Mouse (Mus musculus) right cerebral cortex, postnatal 14 days (tissue): Measurements from ENCODE around the gene Smok3b.
"Not testable (repeated sequence)": the region's sequence is repeated elsewhere in the genome, so short reads cannot be mapped to it uniquely, and the experiment has no call there.

Experiments used
- DNase-seq: peaks from one replicate; pipeline ENCODE4 v3.0.0; 2022

Smok3b gene

DNA sequence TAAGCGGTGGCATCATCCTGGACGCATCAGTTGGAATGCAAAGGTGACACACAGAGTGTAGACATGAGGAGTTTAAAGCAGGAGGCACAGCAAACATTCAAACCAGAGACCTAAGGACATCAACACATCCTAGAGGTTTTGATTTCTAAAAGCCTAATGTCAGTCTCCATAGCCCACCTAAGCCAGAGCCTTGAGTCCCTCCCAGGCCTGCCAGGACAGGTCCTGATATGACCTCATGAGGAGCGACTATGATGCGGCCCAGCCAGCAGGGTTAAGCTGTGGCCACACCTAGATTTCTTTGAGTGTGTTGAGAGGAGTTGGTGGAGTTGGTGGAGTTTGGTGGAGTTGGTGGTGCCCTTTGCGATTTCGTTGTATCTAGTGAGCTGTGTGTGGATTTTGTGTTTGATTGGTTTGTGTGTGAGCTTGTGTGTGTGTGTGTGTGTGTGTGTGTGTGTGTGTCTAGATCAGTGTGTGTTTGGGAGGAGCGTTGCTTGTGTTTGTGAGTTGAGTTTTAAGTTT, at the start of gene Smok3b, which contains the start of gene Smok3a:
Smok3b (plus strand) TSS at position 469 of the 519 bp plus-strand sequence.
Smok3a (plus strand) TSS at position 301 of the 519 bp plus-strand sequence.
- DNase-seq = not testable (repeated sequence)

DNA sequence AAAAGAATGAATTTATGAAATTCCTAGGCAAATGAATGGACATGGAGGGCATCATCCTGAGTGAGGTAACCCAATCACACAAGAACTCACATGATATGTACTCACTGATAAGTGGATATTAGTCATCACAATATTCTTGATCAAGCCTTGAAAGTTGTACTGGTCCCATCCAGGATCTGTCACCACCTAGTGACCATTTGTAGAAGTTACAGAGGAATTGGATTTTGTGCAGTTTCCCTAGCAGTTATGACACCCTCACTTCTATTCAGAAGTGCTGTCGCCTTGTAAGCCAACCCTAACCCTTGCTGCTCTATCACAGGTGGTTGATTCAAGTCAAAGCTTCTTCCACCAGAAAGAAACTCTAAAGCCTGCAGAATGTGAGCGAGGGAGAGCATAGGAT, 48.1 kb upstream of the Smok3b start:
- no peak for DNase-seq

DNA sequence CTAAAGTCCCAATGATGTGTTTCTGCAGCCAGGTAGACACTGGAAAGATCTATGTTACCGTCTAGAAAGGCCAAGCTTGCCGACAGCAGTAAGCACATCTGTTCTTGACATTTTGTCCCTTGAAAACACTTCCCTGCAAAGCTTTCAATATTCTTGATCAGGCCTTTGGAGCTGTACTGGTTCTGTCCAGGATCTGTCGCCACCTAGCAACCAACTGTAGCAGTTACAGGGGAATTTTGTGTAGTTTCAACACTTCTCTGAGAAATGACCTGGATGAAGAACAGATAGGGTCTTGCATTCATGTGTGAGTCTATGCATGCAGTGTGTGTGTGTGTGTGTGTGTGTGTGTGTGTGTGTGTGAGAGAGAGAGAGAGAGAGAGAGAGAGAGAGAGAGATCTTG, 47.5 kb upstream of the Smok3b start:
- no peak for DNase-seq

- DNase-seq = no peak
Measured at GRCm38 (mm10) chr5:137974724-137975123, 46.5 kb upstream of the Smok3b start.

DNA sequence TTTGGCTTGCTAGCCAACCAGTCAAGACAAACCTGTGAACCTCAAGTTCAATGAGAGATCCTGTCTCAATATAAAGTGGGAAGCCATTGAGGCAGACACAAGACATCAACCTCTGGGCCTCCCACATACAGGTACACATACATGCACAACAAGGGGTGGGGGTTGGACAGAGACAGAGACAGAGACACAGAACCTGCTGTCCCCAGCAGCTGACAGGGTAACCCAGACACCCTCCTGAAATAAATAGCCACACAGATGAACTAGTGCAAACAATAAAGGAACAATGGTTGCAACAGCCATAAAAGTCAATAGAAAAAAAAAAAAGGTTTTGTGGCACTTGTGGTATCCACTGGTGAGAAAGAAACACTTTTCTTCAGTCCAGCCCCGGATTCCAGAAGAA, 45.8 kb upstream of the Smok3b start:
- no peak for DNase-seq

DNA sequence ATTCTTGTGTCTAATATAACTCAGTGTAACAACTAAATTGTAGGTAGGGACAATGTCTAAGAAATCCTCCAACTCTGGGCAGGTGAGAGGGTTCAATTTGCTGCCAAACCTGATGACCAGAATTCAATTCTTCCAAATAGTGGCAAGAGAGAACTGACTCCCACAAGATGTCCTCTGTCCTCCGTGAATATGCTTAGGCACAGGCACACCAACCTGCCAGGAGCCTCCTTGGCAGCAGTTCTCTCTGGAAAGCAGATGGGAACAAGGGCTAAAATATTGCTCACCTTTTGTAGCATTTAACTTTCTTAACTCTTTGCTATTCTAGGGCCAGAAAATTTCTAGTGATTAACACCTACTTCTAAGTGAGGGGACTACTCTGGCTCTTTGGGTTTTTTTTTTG, 43.9 kb upstream of the Smok3b start:
- no peak for DNase-seq

DNA sequence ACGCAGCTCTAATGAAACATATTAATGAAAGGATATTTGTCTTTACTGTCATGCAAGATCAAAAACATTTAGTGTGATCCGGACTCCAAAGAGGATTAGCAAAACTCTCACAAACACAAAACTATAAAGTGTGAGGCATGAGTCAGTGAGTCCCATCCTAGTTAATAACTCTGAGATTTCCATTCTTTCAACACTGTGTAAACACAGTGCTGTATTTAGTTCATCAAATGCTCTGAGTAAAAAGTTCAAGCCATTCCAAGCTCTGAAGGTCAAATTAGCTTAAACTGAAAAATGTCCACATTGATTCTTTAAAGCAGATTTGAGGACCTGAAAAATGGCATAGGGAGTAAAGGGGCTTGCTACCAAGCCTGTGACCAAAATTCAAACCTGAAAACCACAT, 42.1 kb upstream of the Smok3b start:
- no peak for DNase-seq

GRCm38 (mm10) chr5:137981300-137981699, 39.9 kb upstream of the Smok3b start, which contains the start of gene Azgp1:
Azgp1 (plus strand) TSS chr5:137981520.
- no peak for DNase-seq

DNA sequence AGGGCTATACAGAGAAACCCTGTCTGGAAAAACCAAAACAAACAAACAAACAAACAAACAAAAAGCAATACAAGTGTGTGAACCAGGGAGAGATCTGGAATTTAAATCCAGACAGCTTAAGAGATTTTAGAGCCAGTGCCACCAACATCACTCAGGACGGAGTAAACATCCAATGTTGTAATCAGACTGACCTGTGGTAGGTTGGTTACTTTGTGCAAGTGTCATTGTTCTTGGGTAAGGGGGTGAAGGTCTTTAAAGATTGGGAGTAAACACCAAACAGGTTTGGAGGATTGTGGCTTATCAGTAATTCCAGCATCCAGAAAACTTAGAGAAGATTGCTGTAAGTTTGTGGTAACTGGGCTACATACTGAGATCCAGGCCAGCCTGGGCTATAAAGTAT, 34.9 kb upstream of the Smok3b start:
- DNase-seq = no peak

DNA sequence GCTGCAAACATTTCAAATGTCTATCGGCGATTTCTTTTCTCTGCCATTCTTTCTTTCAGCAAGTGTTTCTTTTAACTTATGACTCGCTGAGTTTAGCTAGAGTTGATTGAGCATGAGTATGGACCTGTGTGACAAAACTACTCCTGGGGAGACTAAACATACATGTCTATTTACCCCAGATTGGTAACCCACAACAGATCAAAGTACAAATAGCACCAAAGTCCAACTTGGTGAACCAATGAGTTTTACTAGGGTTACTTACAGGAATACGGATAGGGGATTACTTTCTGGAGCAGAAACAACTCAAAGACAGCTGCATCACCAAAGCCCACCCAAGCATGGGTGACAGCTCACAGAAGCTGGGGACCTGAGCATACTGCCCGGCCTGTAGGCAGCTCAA, 11.8 kb upstream of the Smok3b start:
- DNase-seq = no peak

GRCm38 (mm10) chr5:138012382-138012781, 8.8 kb upstream of the Smok3b start:
- no peak for DNase-seq

- no peak for DNase-seq
Measured at GRCm38 (mm10) chr5:138016530-138016929, 4.7 kb upstream of the Smok3b start.

GRCm38 (mm10) chr5:138016997-138017396, 4.2 kb upstream of the Smok3b start:
- no peak for DNase-seq

- not testable (repeated sequence) for DNase-seq
Measured at GRCm38 (mm10) chr5:138019577-138019976, 1.7 kb upstream of the Smok3b start.

DNA sequence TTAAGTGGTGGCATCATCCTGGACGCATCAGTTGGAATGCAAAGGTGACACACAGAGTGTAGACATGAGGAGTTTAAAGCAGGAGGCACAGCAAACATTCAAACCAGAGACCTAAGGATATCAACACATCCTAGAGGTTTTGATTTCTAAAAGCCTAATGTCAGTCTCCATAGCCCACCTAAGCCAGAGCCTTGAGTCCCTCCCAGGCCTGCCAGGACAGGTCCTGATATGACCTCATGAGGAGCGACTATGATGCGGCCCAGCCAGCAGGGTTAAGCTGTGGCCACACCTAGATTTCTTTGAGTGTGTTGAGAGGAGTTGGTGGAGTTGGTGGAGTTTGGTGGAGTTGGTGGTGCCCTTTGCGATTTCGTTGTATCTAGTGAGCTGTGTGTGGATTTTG, 31.7 kb downstream of the Smok3b start, which contains the start of gene Smok3c:
Smok3c (plus strand) TSS at position 301 of the 400 bp plus-strand sequence.
- DNase-seq = not testable (repeated sequence)

DNA sequence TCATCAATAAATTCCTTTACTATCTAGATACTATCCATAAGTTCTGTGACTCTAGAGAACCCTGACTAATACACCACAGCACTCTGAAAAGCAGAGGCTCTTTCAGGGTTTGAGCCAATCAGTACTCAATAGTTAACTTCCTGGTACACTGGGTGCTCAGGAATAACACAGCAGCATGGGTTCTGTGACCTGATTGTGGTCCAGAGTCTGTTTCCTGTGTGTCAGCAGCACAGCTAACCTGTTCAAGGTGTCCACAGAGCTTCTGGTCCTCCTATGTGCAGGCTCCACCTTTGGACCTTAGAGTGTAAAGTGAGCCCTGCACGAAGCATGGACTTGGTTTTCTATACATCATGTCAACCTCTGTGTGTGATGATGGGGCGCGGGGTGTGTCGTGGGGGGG, 52.6 kb downstream of the Smok3b start:
- DNase-seq = no peak

GRCm38 (mm10) chr5:138075684-138076083, 54.5 kb downstream of the Smok3b start:
- no peak for DNase-seq

DNA sequence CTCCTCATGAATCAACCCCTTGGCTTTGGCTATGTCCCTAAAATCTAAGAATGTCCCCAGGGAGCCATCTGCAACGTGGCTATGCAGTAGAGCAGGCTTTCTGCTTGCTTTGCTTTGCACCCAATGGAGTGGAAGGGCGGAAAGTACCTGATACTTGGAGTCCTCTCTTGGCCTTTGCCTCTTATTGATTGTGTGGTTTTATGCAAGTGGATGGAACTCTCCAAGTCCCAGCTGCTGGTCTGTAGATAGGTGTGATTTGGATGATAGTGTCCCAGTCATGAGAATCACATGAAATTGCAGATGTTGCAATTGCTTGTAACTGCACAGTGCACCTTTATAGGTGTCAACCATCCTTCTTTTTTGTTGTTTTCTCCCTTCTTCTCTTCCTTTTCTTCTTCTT, 54.9 kb downstream of the Smok3b start:
- no peak for DNase-seq

DNA sequence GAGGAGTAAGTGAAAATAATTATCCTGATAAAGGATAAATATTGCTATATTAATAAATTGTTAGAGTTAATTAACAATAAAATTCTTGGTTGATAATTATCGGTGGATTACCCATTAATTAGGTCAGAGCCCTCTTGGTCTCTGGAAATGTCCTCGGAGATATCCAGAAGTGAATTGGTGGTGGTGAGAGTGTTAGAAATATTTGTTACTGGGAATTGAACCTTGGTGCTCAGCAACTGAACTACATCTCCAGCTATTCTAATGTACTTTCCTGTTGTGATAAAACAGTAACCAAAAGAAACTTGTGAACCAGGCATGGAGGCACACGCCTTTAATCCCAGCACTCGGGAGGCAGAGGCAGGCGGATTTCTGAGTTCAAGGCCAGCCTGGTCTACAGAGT, 59.2 kb downstream of the Smok3b start:
- DNase-seq = no peak

GRCm38 (mm10) chr5:138081446-138081845, 60.2 kb downstream of the Smok3b start:
- DNase-seq = no peak

DNA sequence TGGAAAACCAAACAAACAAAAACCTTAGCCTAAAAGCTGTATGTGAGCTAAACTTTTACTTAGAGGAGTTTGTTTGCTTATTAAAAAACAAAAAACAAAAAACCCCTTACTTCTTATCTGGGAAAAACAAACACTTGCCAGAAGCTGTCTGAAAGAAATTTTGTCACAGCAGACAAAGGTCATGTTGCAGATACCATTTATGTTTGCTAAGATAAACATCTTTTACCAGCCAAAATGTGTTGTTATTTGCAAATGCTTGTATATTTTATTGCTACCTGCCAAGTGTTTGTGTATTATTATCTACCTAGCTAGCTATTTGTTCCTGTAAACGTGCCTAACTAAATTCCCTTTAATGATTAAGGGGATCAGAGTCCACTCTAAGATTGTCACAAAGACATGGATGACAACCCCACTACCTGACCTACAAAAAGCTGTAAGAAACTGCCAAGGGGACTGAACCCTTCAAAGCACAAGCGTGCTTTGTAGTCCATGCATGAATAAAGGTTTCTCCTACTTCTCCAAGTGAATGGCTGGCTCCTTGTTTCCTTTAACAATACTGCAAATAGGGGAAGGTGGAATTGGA, 62.2 kb downstream of the Smok3b start:
- no peak for DNase-seq

GRCm38 (mm10) chr5:138083936-138084335, 62.7 kb downstream of the Smok3b start:
- DNase-seq = no peak

GRCm38 (mm10) chr5:138084507-138084906, 63.3 kb downstream of the Smok3b start:
- DNase-seq = no peak

- peak; percentile 68 for DNase-seq
Measured at GRCm38 (mm10) chr5:138084996-138085395, 63.8 kb downstream of the Smok3b start, which contains the start of gene Zkscan1. Zkscan1 (plus strand) TSS chr5:138085084.

- no peak for DNase-seq
Measured at GRCm38 (mm10) chr5:138085421-138085911, 64.2 kb downstream of the Smok3b start.
